Mouse (Mus musculus) limb, embryonic 12.5 days (tissue): ENCODE data around the gene Stambp. TPM values are rescaled to one million over a fixed set of nuclear protein-coding genes. Genes with fewer than 3 reads are reported as not detected.
A peak's percentile ranks its signal among the peaks of the same experiment; 100 is the strongest.

Experiments
- ATAC-seq: fragments of 200-750 bp; cut with Nextera tagmentation; 2 replicates; pipeline ENCODE4 v1.8.0; 2017; ENCODE audit warnings: low read depth, moderate TSS enrichment; ENCODE audit not compliant: insufficient number of reproducible peaks, insufficient read depth, low FRiP score, low TSS enrichment
- H3K27ac ChIP-seq: fragments of 300-500 bp; sonication (generic); 2 replicates; pipeline ENCODE4 v1.5.1; 2016; ENCODE audit warnings: mild to moderate bottlenecking, moderate library complexity
- H3K27me3 ChIP-seq: fragments of 300-500 bp; sonication (generic); 2 replicates; pipeline ENCODE4 v1.6.1; 2016; ENCODE audit warnings: mild to moderate bottlenecking, moderate library complexity
- H3K36me3 ChIP-seq: fragments of 300-500 bp; sonication (generic); 2 replicates; pipeline ENCODE4 v1.6.1; 2016; ENCODE audit warnings: mild to moderate bottlenecking, moderate library complexity
- H3K4me1 ChIP-seq: fragments of 300-500 bp; sonication (generic); replicated peaks from 2 replicates; pipeline ENCODE4 v1.6.1; 2016
- H3K4me2 ChIP-seq: fragments of 300-500 bp; sonication (generic); 2 replicates; pipeline ENCODE4 v1.6.1; 2016; ENCODE audit warnings: mild to moderate bottlenecking, moderate library complexity
- H3K4me3 ChIP-seq: fragments of 300-500 bp; sonication (generic); replicated peaks from 2 replicates; pipeline ENCODE4 v1.5.1; 2016; ENCODE audit warnings: mild to moderate bottlenecking
- H3K9ac ChIP-seq: fragments of 300-500 bp; sonication (generic); replicated peaks from 2 replicates; pipeline ENCODE4 v1.6.1; 2016; ENCODE audit warnings: mild to moderate bottlenecking, moderate library complexity
- H3K9me3 ChIP-seq: fragments of 300-500 bp; sonication (generic); 2 replicates; pipeline ENCODE4 v1.6.1; 2016; ENCODE audit warnings: mild to moderate bottlenecking, moderate library complexity
- WGBS: fragments of 180-500 bp; shearing (Covaris S2); methylation state at CpG from one replicate; pipeline ENCODE4 v1.1.7; 2016; 5-methylcytosine and 5-hydroxymethylcytosine counted together
- polyA plus RNA-seq: library from polyadenylated mRNA; unstranded; fragments of >200 nt; fragmentation: Nextera tagmentation; extraction: Ambion mirVana; gene quantifications from 2 replicates; pipeline ENCODE4 v1.2.1, GENCODE M21; 2016

Stambp gene
- 19.2 and 19.4 TPM in 2 replicates for polyA plus RNA-seq

GRCm38 (mm10) chr6:83572671-83573070 lies at the start of gene Stambp:
Gene Stambp (minus strand): TSS chr6:83572729.
- 1% methylated on average over 6 of the region's 11 CpGs for WGBS
- peak; percentile 64 for ATAC-seq
- Histone ChIP-seq H3K36me3 (peaks cover 17% of the 10 kb centered on the region), H3K9me3 (no peaks in the 10 kb centered on the region), H3K9ac (peak within 1 kb of the TSS; percentile 77), H3K27ac (peak within 1 kb of the TSS; percentile 35), H3K4me2 (peak within 1 kb of the TSS; percentile 91), H3K4me1 (peaks cover 13% of the 10 kb centered on the region), H3K27me3 (no peaks in the 10 kb centered on the region; the same call in 1 of the 2 replicates), H3K4me3 (peak within 1 kb of the TSS; percentile 75)

- 18% methylated on average over 9 of the region's 9 CpGs for WGBS
- no peak overlapping the region for H3K9ac ChIP-seq
- H3K4me2 ChIP-seq: no peak overlapping the region
- no peaks in the 10 kb centered on the region for H3K36me3 ChIP-seq
- H3K4me1 ChIP-seq: peaks cover 15% of the 10 kb centered on the region
- H3K4me3 ChIP-seq: no peak overlapping the region
- peak overlapping the region; percentile 18 for H3K27ac ChIP-seq
- no peak for ATAC-seq
- H3K9me3 ChIP-seq: no peaks in the 10 kb centered on the region
- 0 out of 2 replicates have a peak, but pooled peaks cover 6% of the 10 kb centered on the region for H3K27me3 ChIP-seq
Measured at GRCm38 (mm10) chr6:83619955-83620354, 47.4 kb upstream of the Stambp start.

- no peak for ATAC-seq
- 85% methylated on average over 15 of the region's 15 CpGs for WGBS
- Histone ChIP-seq H3K4me2 (no peak overlapping the region), H3K4me1 (peaks cover 15% of the 10 kb centered on the region), H3K27me3 (0 out of 2 replicates have a peak, but pooled peaks cover 6% of the 10 kb centered on the region), H3K36me3 (no peaks in the 10 kb centered on the region), H3K27ac (no peak overlapping the region), H3K9ac (no peak overlapping the region), H3K9me3 (no peaks in the 10 kb centered on the region), H3K4me3 (no peak overlapping the region)
Measured at GRCm38 (mm10) chr6:83617581-83618335, 45.2 kb upstream of the Stambp start.

GRCm38 (mm10) chr6:83616512-83616911 lies 44.0 kb upstream of the Stambp start:
- Histone ChIP-seq H3K4me3 (no peak overlapping the region), H3K9me3 (no peaks in the 10 kb centered on the region), H3K4me1 (peaks cover 15% of the 10 kb centered on the region), H3K27me3 (0 out of 2 replicates have a peak, but pooled peaks cover 6% of the 10 kb centered on the region), H3K4me2 (no peak overlapping the region), H3K9ac (no peak overlapping the region), H3K36me3 (no peaks in the 10 kb centered on the region), H3K27ac (no peak overlapping the region)
- WGBS: 64% methylated on average over 5 of the region's 5 CpGs
- no peak for ATAC-seq

- no peak overlapping the region for H3K4me2 ChIP-seq
- no peak overlapping the region for H3K4me3 ChIP-seq
- 83% methylated on average over 4 of the region's 4 CpGs for WGBS
Measured at GRCm38 (mm10) chr6:83614469-83614868, 41.9 kb upstream of the Stambp start.

GRCm38 (mm10) chr6:83612976-83613375 lies 40.4 kb upstream of the Stambp start:
- H3K9ac ChIP-seq: no peak overlapping the region
- no peaks in the 10 kb centered on the region for H3K36me3 ChIP-seq
- H3K4me1 ChIP-seq: no peaks in the 10 kb centered on the region
- H3K4me3 ChIP-seq: no peak overlapping the region
- ATAC-seq: no peak
- no peak overlapping the region for H3K27ac ChIP-seq
- H3K9me3 ChIP-seq: no peaks in the 10 kb centered on the region
- no peak overlapping the region for H3K4me2 ChIP-seq
- 0 out of 2 replicates have a peak, but pooled peaks cover 3% of the 10 kb centered on the region for H3K27me3 ChIP-seq
- 89% methylated on average over 1 of the region's 1 CpGs for WGBS

More at GRCm38 (mm10) chr6:83614469-83614868, 41.9 kb upstream of the Stambp start:
- Histone ChIP-seq H3K27ac (no peak overlapping the region), H3K27me3 (0 out of 2 replicates have a peak, but pooled peaks cover 6% of the 10 kb centered on the region), H3K4me1 (0 out of 2 replicates have a peak, but pooled peaks cover 2% of the 10 kb centered on the region), H3K9me3 (no peaks in the 10 kb centered on the region), H3K9ac (no peak overlapping the region), H3K36me3 (no peaks in the 10 kb centered on the region)
- ATAC-seq: no peak

GRCm38 (mm10) chr6:83599636-83600174 lies 27.2 kb upstream of the Stambp start:
- no peak overlapping the region for H3K27ac ChIP-seq
- H3K4me3 ChIP-seq: no peak overlapping the region
- no peaks in the 10 kb centered on the region for H3K9me3 ChIP-seq
- no peak overlapping the region for H3K4me2 ChIP-seq
- no peaks in the 10 kb centered on the region for H3K36me3 ChIP-seq
- no peaks in the 10 kb centered on the region for H3K4me1 ChIP-seq
- H3K27me3 ChIP-seq: 0 out of 2 replicates have a peak, but pooled peaks cover 2% of the 10 kb centered on the region
- WGBS: 82% methylated on average over 6 of the region's 6 CpGs
- H3K9ac ChIP-seq: no peak overlapping the region
- no peak for ATAC-seq

- Histone ChIP-seq H3K9ac (0 out of 2 replicates have a peak overlapping the region, but pooled peaks have one; percentile 32), H3K27me3 (0 out of 2 replicates have a peak, but pooled peaks cover 2% of the 10 kb centered on the region), H3K9me3 (no peaks in the 10 kb centered on the region), H3K4me2 (peak overlapping the region; percentile 58), H3K4me3 (peak overlapping the region; percentile 33), H3K4me1 (no peaks in the 10 kb centered on the region), H3K36me3 (no peaks in the 10 kb centered on the region), H3K27ac (no peak overlapping the region)
- WGBS: 38% methylated on average over 24 of the region's 24 CpGs
- ATAC-seq: no peak
Measured at GRCm38 (mm10) chr6:83599060-83599550, 26.6 kb upstream of the Stambp start.

GRCm38 (mm10) chr6:83598646-83599045 lies 26.1 kb upstream of the Stambp start:
- no peaks in the 10 kb centered on the region for H3K9me3 ChIP-seq
- ATAC-seq: no peak
- WGBS: 13% methylated on average over 9 of the region's 9 CpGs
- no peak overlapping the region for H3K27ac ChIP-seq
- no peak overlapping the region for H3K9ac ChIP-seq
- no peaks in the 10 kb centered on the region for H3K36me3 ChIP-seq
- H3K4me2 ChIP-seq: peak overlapping the region; percentile 58
- H3K4me3 ChIP-seq: peak overlapping the region; percentile 33
- no peaks in the 10 kb centered on the region for H3K4me1 ChIP-seq
- H3K27me3 ChIP-seq: 0 out of 2 replicates have a peak, but pooled peaks cover 2% of the 10 kb centered on the region

- no peak for ATAC-seq
- Histone ChIP-seq H3K4me1 (no peaks in the 10 kb centered on the region), H3K27me3 (0 out of 2 replicates have a peak, but pooled peaks cover 2% of the 10 kb centered on the region), H3K36me3 (no peaks in the 10 kb centered on the region), H3K4me2 (no peak overlapping the region), H3K4me3 (no peak overlapping the region), H3K9me3 (no peaks in the 10 kb centered on the region), H3K9ac (no peak overlapping the region), H3K27ac (no peak overlapping the region)
- 67% methylated on average over 3 of the region's 3 CpGs for WGBS
Measured at GRCm38 (mm10) chr6:83597988-83598387, 25.5 kb upstream of the Stambp start.

GRCm38 (mm10) chr6:83595035-83595434 lies 22.5 kb upstream of the Stambp start:
- ATAC-seq: no peak
- no peak overlapping the region for H3K4me2 ChIP-seq
- no peaks in the 10 kb centered on the region for H3K4me1 ChIP-seq
- H3K36me3 ChIP-seq: no peaks in the 10 kb centered on the region
- H3K9me3 ChIP-seq: no peaks in the 10 kb centered on the region
- WGBS: 84% methylated on average over 2 of the region's 2 CpGs
- no peak overlapping the region for H3K4me3 ChIP-seq
- no peak overlapping the region for H3K9ac ChIP-seq
- no peak overlapping the region for H3K27ac ChIP-seq
- 0 out of 2 replicates have a peak, but pooled peaks cover 2% of the 10 kb centered on the region for H3K27me3 ChIP-seq
